Mouse (Mus musculus): ENCODE results near the gene Tbx5. TPM values are rescaled to one million over a fixed set of nuclear protein-coding genes. Genes with fewer than 3 reads are reported as not detected.
"Not testable (repeated sequence)": the region's sequence is repeated elsewhere in the genome, so short reads cannot be mapped to it uniquely, and the experiment has no call there.

Tbx5 gene
- polyA plus RNA-seq, 1 experiment, result 0.06 TPM

GRCm38 (mm10) chr5:119893060-119893459, 60.6 kb downstream of the Tbx5 start:
- 83% methylated on average over 3 of the region's 3 CpGs for WGBS
- Histone ChIP-seq H3K27me3 (replicated peaks; ENCODE audit: control insufficient read depth, insufficient read depth, low read length) (no peaks in the 10 kb centered on the region; the same call in 1 of the 2 replicates), H3K27ac (ENCODE audit: insufficient read depth, low read depth, low read length) (no peak overlapping the region), H3K4me3 (ENCODE audit: insufficient read depth, low read depth, low read length) (no peak overlapping the region), H3K36me3 (ENCODE audit: control insufficient read depth, insufficient read depth, low read length) (no peaks in the 10 kb centered on the region), H3K4me1 (ENCODE audit: control insufficient read depth, insufficient read depth, low read length) (no peaks in the 10 kb centered on the region)
- no peak for TF ChIP-seq POLR2A (IDR thresholded peaks at IDR 0.05; ENCODE audit: low read depth, low read length)
- DNase-seq, result no peak

DNA sequence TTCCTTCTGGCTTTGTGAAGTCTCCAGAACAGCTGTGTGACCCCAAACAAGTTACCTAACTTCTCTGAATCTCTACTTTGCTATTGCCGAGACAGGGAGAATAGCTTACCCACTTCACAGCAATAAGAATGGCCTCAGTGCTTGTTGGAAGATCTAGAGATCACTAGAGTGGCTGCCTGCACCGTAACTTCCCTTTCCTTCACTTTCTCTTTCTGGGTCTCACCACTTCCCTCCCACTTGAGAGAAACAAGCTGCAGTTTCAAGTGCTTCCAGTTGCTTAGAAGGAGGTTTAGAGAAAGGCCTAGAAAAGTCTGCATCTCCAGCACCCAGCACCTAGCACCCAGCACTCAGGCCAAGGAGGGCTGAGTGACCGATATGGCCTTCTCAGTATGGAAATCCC, 64.1 kb downstream of the Tbx5 start:
- no peaks in the 10 kb centered on the region for H3K36me3 ChIP-seq (ENCODE audit: control insufficient read depth, insufficient read depth, low read length)
- H3K27ac ChIP-seq (ENCODE audit: insufficient read depth, low read depth, low read length), result no peak overlapping the region
- H3K27me3 ChIP-seq (replicated peaks; ENCODE audit: control insufficient read depth, insufficient read depth, low read length), result no peaks in the 10 kb centered on the region; the same call in 1 of the 2 replicates
- H3K4me3 ChIP-seq (ENCODE audit: insufficient read depth, low read depth, low read length), result no peak overlapping the region
- TF ChIP-seq POLR2A (IDR thresholded peaks at IDR 0.05; ENCODE audit: low read depth, low read length) (no peak), CTCF (conservative IDR thresholded peaks at IDR 0.05; ENCODE audit: insufficient read depth, insufficient read length, low read depth, low read length) (no peak)
- no peaks in the 10 kb centered on the region for H3K4me1 ChIP-seq (ENCODE audit: control insufficient read depth, insufficient read depth, low read length)
- WGBS, result 77% methylated on average over 3 of the region's 3 CpGs
- no peak for DNase-seq

DNA sequence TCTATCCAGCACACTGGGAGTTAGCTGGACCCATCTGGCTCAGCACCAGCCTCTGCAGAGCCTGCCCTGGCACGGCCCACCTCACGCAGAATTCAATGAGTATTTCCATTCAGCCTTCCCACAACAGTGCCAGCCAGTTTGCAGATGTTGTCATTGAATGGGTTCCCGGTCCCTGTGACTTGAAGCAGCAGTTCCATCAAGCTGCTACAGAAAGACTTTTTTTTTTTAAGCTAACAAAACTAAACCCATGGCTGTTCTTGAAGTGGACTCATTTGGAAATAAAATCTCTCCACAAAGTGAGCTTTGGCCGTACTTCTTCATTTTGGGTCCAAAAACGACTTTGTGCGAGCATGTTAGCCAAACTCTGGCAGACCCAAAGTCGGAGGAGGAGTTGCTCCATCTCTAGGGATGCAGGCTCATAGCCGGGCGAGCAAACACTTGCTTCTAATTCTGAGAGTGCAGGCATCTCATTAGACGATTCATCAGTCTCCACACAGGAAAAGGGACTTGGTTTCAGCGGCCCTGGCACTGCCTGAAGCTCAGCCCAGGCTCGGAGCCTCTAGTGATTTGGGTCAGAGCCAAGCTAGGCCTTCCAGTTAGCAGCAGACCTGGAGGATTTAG, 84.2 kb downstream of the Tbx5 start:
- no peak overlapping the region for H3K27ac ChIP-seq (ENCODE audit: insufficient read depth, low read depth, low read length)
- no peaks in the 10 kb centered on the region for H3K27me3 ChIP-seq (replicated peaks; ENCODE audit: control insufficient read depth, insufficient read depth, low read length)
- 70% methylated on average over 12 of the region's 12 CpGs for WGBS
- H3K4me1 ChIP-seq (ENCODE audit: control insufficient read depth, insufficient read depth, low read length), result no peaks in the 10 kb centered on the region
- DNase-seq, result no peak
- TF ChIP-seq CTCF (conservative IDR thresholded peaks at IDR 0.05; ENCODE audit: insufficient read depth, insufficient read length, low read depth, low read length), result no peak
- TF ChIP-seq POLR2A (IDR thresholded peaks at IDR 0.05; ENCODE audit: low read depth, low read length), result no peak
- H3K4me3 ChIP-seq (ENCODE audit: insufficient read depth, low read depth, low read length), result no peak overlapping the region
- no peaks in the 10 kb centered on the region for H3K36me3 ChIP-seq (ENCODE audit: control insufficient read depth, insufficient read depth, low read length)

DNA sequence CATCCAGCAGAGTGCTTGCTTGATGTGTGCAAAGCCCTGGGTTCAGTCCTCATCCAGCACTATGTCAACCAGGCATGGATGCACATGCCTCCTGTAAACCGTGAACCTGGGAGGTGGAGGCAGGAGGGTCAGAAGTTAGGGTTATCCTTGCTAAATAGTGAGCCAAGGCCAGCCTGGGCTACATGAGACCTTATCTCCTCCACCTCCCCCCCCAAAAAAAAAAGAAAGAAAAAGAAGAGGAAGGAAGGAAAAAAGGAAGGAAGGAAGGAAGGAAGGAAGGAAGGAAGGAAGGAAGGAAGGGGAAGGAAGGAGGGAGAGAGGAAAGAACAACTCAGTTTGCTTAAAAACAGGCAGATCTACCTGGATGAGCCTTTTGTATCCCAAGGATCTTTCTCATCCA, 85.9 kb downstream of the Tbx5 start:
- not testable (repeated sequence) for DNase-seq; H3K27ac ChIP-seq (ENCODE audit: insufficient read depth, low read depth, low read length); H3K36me3 ChIP-seq (ENCODE audit: control insufficient read depth, insufficient read depth, low read length); H3K4me3 ChIP-seq (ENCODE audit: insufficient read depth, low read depth, low read length); H3K4me1 ChIP-seq (ENCODE audit: control insufficient read depth, insufficient read depth, low read length); H3K27me3 ChIP-seq (replicated peaks; ENCODE audit: control insufficient read depth, insufficient read depth, low read length)
- 47% methylated on average over 1 of the region's 1 CpGs for WGBS

GRCm38 (mm10) chr5:119920941-119921340, 88.5 kb downstream of the Tbx5 start:
- DNase-seq, result no peak
- Histone ChIP-seq H3K27ac (ENCODE audit: insufficient read depth, low read depth, low read length) (no peak overlapping the region), H3K27me3 (replicated peaks; ENCODE audit: control insufficient read depth, insufficient read depth, low read length) (no peaks in the 10 kb centered on the region), H3K4me3 (ENCODE audit: insufficient read depth, low read depth, low read length) (no peak overlapping the region), H3K4me1 (ENCODE audit: control insufficient read depth, insufficient read depth, low read length) (no peaks in the 10 kb centered on the region), H3K36me3 (ENCODE audit: control insufficient read depth, insufficient read depth, low read length) (no peaks in the 10 kb centered on the region)
- no peak for TF ChIP-seq CTCF (conservative IDR thresholded peaks at IDR 0.05; ENCODE audit: insufficient read depth, insufficient read length, low read depth, low read length)
- TF ChIP-seq POLR2A (IDR thresholded peaks at IDR 0.05; ENCODE audit: low read depth, low read length), result no peak
- 79% methylated on average over 10 of the region's 10 CpGs for WGBS

DNA sequence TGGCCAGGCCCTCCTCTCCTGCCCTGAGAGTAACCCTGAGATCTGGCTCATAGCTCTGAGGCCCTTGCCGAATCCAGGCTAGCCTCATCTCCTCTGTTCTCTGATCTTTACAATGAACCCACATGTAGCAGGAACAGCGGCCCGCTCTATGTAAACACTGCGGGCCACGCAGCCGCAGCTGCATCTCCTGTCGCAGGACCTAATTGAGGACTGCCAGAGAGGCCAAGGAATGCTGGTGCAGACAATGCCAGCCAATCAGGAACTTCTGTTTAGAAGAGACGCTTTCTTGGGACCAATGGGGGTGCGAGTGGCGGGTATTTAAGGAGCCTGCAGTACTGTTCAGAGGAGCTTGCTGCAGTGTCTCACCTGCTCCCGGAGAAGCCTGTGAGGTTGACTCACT, 89.8 kb downstream of the Tbx5 start:
- TF ChIP-seq POLR2A (IDR thresholded peaks at IDR 0.05; ENCODE audit: low read depth, low read length), result no peak
- no peak for TF ChIP-seq CTCF (conservative IDR thresholded peaks at IDR 0.05; ENCODE audit: insufficient read depth, insufficient read length, low read depth, low read length)
- no peak for DNase-seq
- no peak overlapping the region for H3K27ac ChIP-seq (ENCODE audit: insufficient read depth, low read depth, low read length)
- no peaks in the 10 kb centered on the region for H3K27me3 ChIP-seq (replicated peaks; ENCODE audit: control insufficient read depth, insufficient read depth, low read length)
- no peaks in the 10 kb centered on the region for H3K4me1 ChIP-seq (ENCODE audit: control insufficient read depth, insufficient read depth, low read length)
- no peak overlapping the region for H3K4me3 ChIP-seq (ENCODE audit: insufficient read depth, low read depth, low read length)
- no peaks in the 10 kb centered on the region for H3K36me3 ChIP-seq (ENCODE audit: control insufficient read depth, insufficient read depth, low read length)
- 65% methylated on average over 11 of the region's 11 CpGs for WGBS

Other genes with a start within 250 kb of the Tbx5 start
- gene Tbx3, start 162.0 kb upstream of the Tbx5 start, polyA plus RNA-seq (2012; rRNA removed), result 6.9 and 12.2 TPM in 2 replicates

Measured in kidney, adult 2 months (tissue).